Mouse (Mus musculus) CH12.LX (cell line): ENCODE measurements at regions not wholly inside any gene's neighbourhood (a gene's known extent, or its start where the extent isn't known, plus 50 kb on each side); places are given as distances from the start of the nearest gene placed in this dataset.

Experiments used
- DNase-seq: peaks from one replicate; pipeline ENCODE4 v3.0.0-alpha.2; 2013; ENCODE audit errors: extremely low read depth
- H3K27ac ChIP-seq: 2 replicates; pipeline ENCODE4 v1.5.1; 2012; ENCODE audit warnings: low read depth, mild to moderate bottlenecking, control low read depth, moderate library complexity; ENCODE audit not compliant: insufficient read depth
- H3K27me3 ChIP-seq: replicated peaks from 2 replicates; pipeline ENCODE3; 2012; ENCODE audit warnings: inconsistent platforms
- H3K36me3 ChIP-seq, 2 experiments: replicated peaks in 1 of 2; 2 replicates each; pipeline versions ENCODE3 to v1.6.1; 2012; ENCODE audit warnings: inconsistent platforms in 1 of 2, low read length in 1 of 2, mild to moderate bottlenecking in 1 of 2, mixed read lengths in 1 of 2, moderate library complexity in 1 of 2; ENCODE audit not compliant: control insufficient read depth in 1 of 2, insufficient read depth in 1 of 2
- H3K4me1 ChIP-seq, 2 experiments: 2 replicates each; pipeline ENCODE4 v1.6.1; 2012; ENCODE audit warnings: inconsistent platforms in 1 of 2, moderate library complexity in 1 of 2; ENCODE audit not compliant: insufficient read depth in 2 of 2, control insufficient read depth in 1 of 2
- H3K4me2 ChIP-seq: 2 replicates; pipeline ENCODE4 v1.6.1; 2012; ENCODE audit warnings: low read depth, mild to moderate bottlenecking, control low read depth; ENCODE audit not compliant: poor library complexity, insufficient read depth, severe bottlenecking
- H3K4me3 ChIP-seq, 3 experiments: fragments of 150-350 bp in 1 of 3; sonication (generic) in 1 of 3; replicated peaks in 1 of 3; 2 replicates each; pipeline versions ENCODE3 to v1.5.1; 2011 to 2012; ENCODE audit warnings: low read depth in 2 of 3, low read length in 2 of 3, mild to moderate bottlenecking in 2 of 3, moderate library complexity in 2 of 3, control low read depth in 1 of 3, improper control_type of control experiment in 1 of 3, inconsistent platforms in 1 of 3, mixed read lengths in 1 of 3; ENCODE audit not compliant: poor library complexity in 1 of 3
- H3K79me2 ChIP-seq: replicated peaks from 2 replicates; pipeline ENCODE4 v1.6.1; 2012; ENCODE audit warnings: mild to moderate bottlenecking, moderate library complexity; ENCODE audit not compliant: control insufficient read depth, poor library complexity, insufficient read depth, severe bottlenecking; ENCODE audit errors: extremely low read depth
- H3K9ac ChIP-seq: 2 replicates; pipeline ENCODE4 v1.6.1; 2012; ENCODE audit warnings: low read depth, mild to moderate bottlenecking, control low read depth, moderate library complexity; ENCODE audit not compliant: insufficient read depth
- H3K9me3 ChIP-seq: replicated peaks from 2 replicates; pipeline ENCODE3; 2012; ENCODE audit warnings: low read length, inconsistent platforms, mixed read lengths
- CHD1 ChIP-seq: IDR thresholded peaks from 2 replicates; pipeline ENCODE4 v1.6.1; 2012; ENCODE audit warnings: low read depth, low read length, improper control_type of control experiment, inconsistent platforms
- ELF1 ChIP-seq: IDR thresholded peaks from 2 replicates; pipeline ENCODE4 v1.6.1; 2014; ENCODE audit warnings: low read depth, mild to moderate bottlenecking, inconsistent platforms, low read length, improper control_type of control experiment
- ETS1 ChIP-seq: conservative IDR thresholded peaks from 2 replicates; pipeline ENCODE4 v1.6.1; 2012; ENCODE audit warnings: low read depth, mild to moderate bottlenecking, inconsistent platforms, low read length, improper control_type of control experiment, moderate library complexity
- GABPA ChIP-seq: IDR thresholded peaks from 2 replicates; pipeline ENCODE4 v1.6.1; 2012; ENCODE audit warnings: low read depth, low read length, improper control_type of control experiment, inconsistent platforms; ENCODE audit not compliant: insufficient replicate concordance
- HCFC1 ChIP-seq: IDR thresholded peaks from 2 replicates; pipeline ENCODE4 v1.6.1; 2012; ENCODE audit warnings: low read depth, mild to moderate bottlenecking, inconsistent platforms, low read length, improper control_type of control experiment
- IRF4 ChIP-seq: IDR thresholded peaks from 2 replicates; pipeline ENCODE4 v1.6.1; 2014; ENCODE audit warnings: low read depth, mild to moderate bottlenecking, inconsistent platforms, low read length, improper control_type of control experiment
- MAX ChIP-seq: IDR thresholded peaks from 2 replicates; pipeline ENCODE4 v1.6.1; 2011; ENCODE audit warnings: low read length, improper control_type of control experiment
- MAZ ChIP-seq: IDR thresholded peaks from 2 replicates; pipeline ENCODE4 v1.6.1; 2012; ENCODE audit warnings: low read depth, mild to moderate bottlenecking, inconsistent platforms, low read length, improper control_type of control experiment, moderate library complexity
- MEF2A ChIP-seq: IDR thresholded peaks from 2 replicates; pipeline ENCODE4 v1.6.1; 2014; ENCODE audit warnings: low read depth, mild to moderate bottlenecking, inconsistent platforms, low read length, improper control_type of control experiment, borderline replicate concordance
- MYC ChIP-seq: IDR thresholded peaks from 2 replicates; pipeline ENCODE4 v1.6.1; 2011; ENCODE audit warnings: low read depth, mild to moderate bottlenecking, improper control_type of control experiment, low read length
- NELFE ChIP-seq: IDR thresholded peaks from 2 replicates; pipeline ENCODE4 v1.6.1; 2011; ENCODE audit warnings: low read depth, low read length, improper control_type of control experiment
- RAD21 ChIP-seq: IDR thresholded peaks from 2 replicates; pipeline ENCODE4 v1.6.1; 2011; ENCODE audit warnings: low read depth, mild to moderate bottlenecking, low read length, improper control_type of control experiment, moderate library complexity
- RCOR1 ChIP-seq: conservative IDR thresholded peaks from 2 replicates; pipeline ENCODE4 v1.6.1; 2012; ENCODE audit warnings: low read depth, mild to moderate bottlenecking, inconsistent platforms, low read length, improper control_type of control experiment
- SIN3A ChIP-seq: IDR thresholded peaks from 2 replicates; pipeline ENCODE4 v1.6.1; 2012; ENCODE audit warnings: low read length, improper control_type of control experiment, inconsistent platforms
- TCF12 ChIP-seq: IDR thresholded peaks from 2 replicates; pipeline ENCODE4 v1.6.1; 2014; ENCODE audit warnings: low read depth, mild to moderate bottlenecking, inconsistent platforms, low read length, improper control_type of control experiment
- UBTF ChIP-seq: IDR thresholded peaks from 2 replicates; pipeline ENCODE4 v1.6.1; 2012; ENCODE audit warnings: low read depth, mild to moderate bottlenecking, inconsistent platforms, low read length, improper control_type of control experiment, moderate library complexity
- ZC3H11A ChIP-seq: IDR thresholded peaks from 2 replicates; pipeline ENCODE4 v1.6.1; 2012; ENCODE audit warnings: low read depth, mild to moderate bottlenecking, inconsistent platforms, low read length, improper control_type of control experiment
- ZKSCAN1 ChIP-seq: IDR thresholded peaks from 2 replicates; pipeline ENCODE4 v1.6.1; 2012; ENCODE audit warnings: low read depth, inconsistent platforms, low read length, improper control_type of control experiment, borderline replicate concordance
- ZMIZ1 ChIP-seq: IDR thresholded peaks from 2 replicates; pipeline ENCODE4 v1.6.1; 2012; ENCODE audit warnings: low read depth, mild to moderate bottlenecking, inconsistent platforms, low read length, improper control_type of control experiment
- ZNF384 ChIP-seq: IDR thresholded peaks from 2 replicates; pipeline ENCODE4 v1.6.1; 2012; ENCODE audit warnings: low read depth, low read length, improper control_type of control experiment, inconsistent platforms
- dilution Hi-C: fragments of 300-500 bp; cut with MboI; formaldehyde crosslinking; loops from 2 replicates; pipeline ENCODE4 v1.14.3; 2020; ENCODE audit warnings: low sequenced_read_pairs; ENCODE audit not compliant: extremely low pct_unique_long_range_greater_than_20kb, extremely low pct_ligation_motif_present
- in situ Hi-C: fragments of 300-500 bp; cut with MboI; formaldehyde crosslinking; loops from 3 replicates; pipeline ENCODE4 v1.14.3; 2019; ENCODE audit warnings: low sequenced_read_pairs, low pct_ligation_motif_present, low pct_unique_long_range_greater_than_20kb, mixed read lengths

DNA sequence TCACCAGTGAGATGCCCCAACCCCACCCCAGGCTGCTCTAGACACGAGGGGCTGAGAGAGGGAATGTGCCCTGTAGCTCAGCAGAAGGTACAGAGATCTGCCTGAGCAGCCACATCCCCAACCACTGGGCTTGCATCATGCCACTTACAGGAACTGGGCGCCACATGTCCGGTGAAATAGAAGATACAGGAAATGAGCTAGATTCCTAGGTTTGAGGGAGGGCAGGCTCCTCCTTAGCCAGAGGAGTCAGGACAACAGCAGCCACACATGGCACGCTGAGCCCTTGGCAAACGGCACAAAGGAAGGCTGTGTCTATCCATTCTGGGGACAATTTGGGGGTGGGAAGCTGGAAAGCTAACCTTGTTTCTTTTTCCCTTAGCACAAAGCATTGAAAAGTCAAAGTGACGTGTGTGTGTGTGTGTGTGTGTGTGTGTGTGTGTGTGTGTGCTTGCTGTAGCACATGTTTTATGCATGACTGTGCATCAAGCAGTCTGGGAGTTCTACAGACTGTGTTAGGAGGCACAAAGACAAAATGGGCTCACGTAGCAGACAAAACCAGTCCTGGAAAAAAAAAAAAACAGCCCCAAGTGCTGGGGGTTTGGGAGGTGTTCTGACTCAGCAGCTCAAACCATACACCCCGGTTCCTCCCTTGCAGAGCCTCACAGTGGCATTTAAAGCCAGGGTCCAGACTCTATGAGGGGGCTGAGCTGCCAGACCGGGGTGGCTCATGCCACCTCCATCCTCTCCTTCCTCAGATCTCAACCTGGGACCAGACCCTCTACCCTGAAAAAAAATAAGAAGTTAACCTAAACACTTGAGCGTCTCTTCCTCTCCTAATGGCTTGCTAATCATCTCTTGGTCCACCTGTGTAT lies 343.7 kb upstream of the Smim15 start:
- Histone ChIP-seq H3K27me3 (peaks cover 4% of the 10 kb centered on the region), H3K4me1 (peaks cover 14 to 44% of the 10 kb centered on the region in 2 experiments), H3K4me2 (no peak overlapping the region; the same call in 1 of the 2 replicates), H3K9me3 (peaks cover 3% of the 10 kb centered on the region), H3K79me2 (no peaks in the 10 kb centered on the region), H3K27ac (no peak overlapping the region), H3K4me3 (no peak overlapping the region), H3K9ac (no peak overlapping the region), H3K36me3 (no peaks in the 10 kb centered on the region)
- TF ChIP-seq ZKSCAN1 (no peak), MYC (no peak), ZNF384 (peak; percentile 78), GABPA (no peak), RAD21 (no peak), IRF4 (no peak), HCFC1 (no peak)
- in situ Hi-C loops (no loop called here), dilution Hi-C loops (no loop called here)
- peak; percentile 27 for DNase-seq

DNA sequence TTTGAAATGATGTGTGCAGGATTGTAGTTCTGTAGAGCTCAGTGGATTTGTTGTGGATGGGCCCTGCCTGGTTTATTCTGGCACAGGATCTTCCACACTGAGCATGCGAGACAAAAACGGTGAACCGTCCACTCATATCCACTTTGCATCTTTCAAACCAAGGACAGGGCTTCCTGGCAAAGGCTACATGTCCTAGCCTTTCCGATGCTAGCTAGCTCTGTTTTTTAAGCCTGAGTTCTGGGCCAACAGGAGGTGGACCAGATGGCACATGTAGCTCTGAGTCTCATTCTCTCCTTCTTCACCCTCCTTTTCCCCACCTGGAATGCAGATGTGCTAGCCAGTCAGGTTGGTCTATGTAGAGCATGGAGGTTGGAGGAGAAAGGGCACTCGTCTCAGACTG lies 345.0 kb upstream of the Smim15 start:
- Histone ChIP-seq H3K9me3 (peaks cover 3% of the 10 kb centered on the region), H3K79me2 (no peaks in the 10 kb centered on the region), H3K9ac (no peak overlapping the region), H3K4me3 (no peak overlapping the region), H3K27me3 (no peaks in the 10 kb centered on the region), H3K4me1 (peaks cover 14 to 39% of the 10 kb centered on the region in 2 experiments), H3K4me2 (no peak overlapping the region), H3K36me3 (no peaks in the 10 kb centered on the region), H3K27ac (no peak overlapping the region)
- TF ChIP-seq NELFE = no peak
- no peak for TF ChIP-seq ELF1
- TF ChIP-seq CHD1 = no peak
- in situ Hi-C loops (loop anchor here (25.0 kb wide), 1 partner anchor 237 kb away; no protein-coding TSS in a partner anchor), dilution Hi-C loops (no loop called here)
- no peak for DNase-seq

DNA sequence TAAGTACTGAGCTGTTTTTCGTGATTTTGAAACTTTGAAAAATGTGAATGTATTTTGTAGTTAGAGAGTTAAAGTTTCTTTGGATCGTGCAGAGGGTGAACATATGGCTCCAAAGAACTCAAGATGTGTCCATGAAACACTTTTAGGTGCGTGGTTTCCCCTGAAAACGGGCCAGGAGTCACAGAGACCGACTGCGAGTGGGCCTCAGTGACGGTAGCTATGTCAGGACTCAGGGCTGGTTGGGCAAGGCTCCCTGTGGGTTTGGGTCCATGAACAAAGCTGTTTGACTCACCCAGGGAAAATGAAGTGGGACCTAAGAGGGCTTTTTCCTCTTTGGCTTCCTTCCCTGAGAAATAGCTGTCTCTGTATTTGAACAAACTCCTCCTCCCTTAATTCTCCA lies 345.9 kb upstream of the Smim15 start:
- in situ Hi-C loops = loop anchor here (25.0 kb wide), 1 partner anchor 236 kb away; no protein-coding TSS in a partner anchor
- TF ChIP-seq ZMIZ1 (no peak), UBTF (no peak), MAX (no peak), MEF2A (no peak), RCOR1 (no peak), MAZ (no peak), ZC3H11A (no peak), SIN3A (no peak), GABPA (no peak), TCF12 (no peak), ETS1 (no peak), NELFE (no peak)
- TF ChIP-seq, all 38 proteins: peak for 0

More for the DNA sequence above, 345.9 kb upstream of the Smim15 start:
- dilution Hi-C loops = no loop called here
- Histone ChIP-seq H3K79me2 (no peaks in the 10 kb centered on the region), H3K27ac (no peak overlapping the region), H3K36me3 (no peaks in the 10 kb centered on the region), H3K9ac (no peak overlapping the region), H3K4me1 (peaks cover 11 to 30% of the 10 kb centered on the region in 2 experiments), H3K27me3 (no peaks in the 10 kb centered on the region), H3K4me3 (no peak overlapping the region), H3K4me2 (no peak overlapping the region), H3K9me3 (peaks cover 3% of the 10 kb centered on the region)
- no peak for DNase-seq
